Mouse (Mus musculus) heart, embryonic 13.5 days (tissue): ENCODE data around the gene Eftud2. TPM values are rescaled to one million over a fixed set of nuclear protein-coding genes. Genes with fewer than 3 reads are reported as not detected.

Source experiments
- ATAC-seq: fragments of 200-750 bp; cut with Nextera tagmentation; 2 replicates; pipeline ENCODE4 v1.8.0; 2017; ENCODE audit warnings: moderate TSS enrichment; ENCODE audit not compliant: insufficient number of reproducible peaks, low FRiP score, low TSS enrichment; ENCODE audit errors: extremely low read depth
- H3K27ac ChIP-seq: fragments of 300-500 bp; sonication (generic); replicated peaks from 2 replicates; pipeline ENCODE4 v1.5.1; 2015; ENCODE audit warnings: moderate library complexity, mild to moderate bottlenecking, inconsistent platforms
- H3K27me3 ChIP-seq: fragments of 300-500 bp; sonication (generic); replicated peaks from 2 replicates; pipeline ENCODE4 v1.6.1; 2015; ENCODE audit warnings: mild to moderate bottlenecking, inconsistent platforms
- H3K36me3 ChIP-seq: fragments of 300-500 bp; sonication (generic); 2 replicates; pipeline ENCODE4 v1.6.1; 2015; ENCODE audit warnings: mild to moderate bottlenecking, inconsistent platforms
- H3K4me1 ChIP-seq: fragments of 300-500 bp; sonication (generic); 2 replicates; pipeline ENCODE4 v1.6.1; 2015; ENCODE audit warnings: inconsistent platforms
- H3K4me2 ChIP-seq: fragments of 300-500 bp; sonication (generic); 2 replicates; pipeline ENCODE4 v1.6.1; 2015; ENCODE audit warnings: inconsistent platforms, mild to moderate bottlenecking, moderate library complexity
- H3K4me3 ChIP-seq: fragments of 300-500 bp; sonication (generic); 2 replicates; pipeline ENCODE4 v1.5.1; 2015; ENCODE audit warnings: moderate library complexity, mild to moderate bottlenecking, inconsistent platforms
- H3K9ac ChIP-seq: fragments of 300-500 bp; sonication (generic); 2 replicates; pipeline ENCODE4 v1.6.1; 2015; ENCODE audit warnings: inconsistent platforms, mild to moderate bottlenecking, moderate library complexity
- H3K9me3 ChIP-seq: fragments of 300-500 bp; sonication (generic); 2 replicates; pipeline ENCODE4 v1.6.1; 2016; ENCODE audit warnings: inconsistent platforms
- WGBS: fragments of 180-500 bp; shearing (Covaris S2); methylation state at CpG from one replicate; pipeline ENCODE4 v1.1.7; 2015; ENCODE audit warnings: mixed read lengths; 5-methylcytosine and 5-hydroxymethylcytosine counted together
- polyA plus RNA-seq: library from polyadenylated mRNA; unstranded; fragments of >200 nt; fragmentation: Nextera tagmentation; extraction: Ambion mirVana; gene quantifications from 2 replicates; pipeline ENCODE4 v1.2.1, GENCODE M21; 2015

The Eftud2 gene
- polyA plus RNA-seq, 1 experiment from 2014 or later, result 119 TPM

- no peak for ATAC-seq
- H3K27me3 ChIP-seq, result no peaks in the 10 kb centered on the region
- no peaks in the 10 kb centered on the region for H3K9me3 ChIP-seq
- WGBS, result 84% methylated on average over 7 of the region's 7 CpGs
- no peak overlapping the region for H3K27ac ChIP-seq
- H3K4me1 ChIP-seq, result peaks cover 8% of the 10 kb centered on the region
- H3K36me3 ChIP-seq, result peaks cover 64% of the 10 kb centered on the region
- no peak overlapping the region for H3K4me3 ChIP-seq
- no peak overlapping the region for H3K4me2 ChIP-seq
- no peak overlapping the region for H3K9ac ChIP-seq
Observed at GRCm38 (mm10) chr11:102874801-102875334, 5.9 kb downstream of the Eftud2 start.

DNA sequence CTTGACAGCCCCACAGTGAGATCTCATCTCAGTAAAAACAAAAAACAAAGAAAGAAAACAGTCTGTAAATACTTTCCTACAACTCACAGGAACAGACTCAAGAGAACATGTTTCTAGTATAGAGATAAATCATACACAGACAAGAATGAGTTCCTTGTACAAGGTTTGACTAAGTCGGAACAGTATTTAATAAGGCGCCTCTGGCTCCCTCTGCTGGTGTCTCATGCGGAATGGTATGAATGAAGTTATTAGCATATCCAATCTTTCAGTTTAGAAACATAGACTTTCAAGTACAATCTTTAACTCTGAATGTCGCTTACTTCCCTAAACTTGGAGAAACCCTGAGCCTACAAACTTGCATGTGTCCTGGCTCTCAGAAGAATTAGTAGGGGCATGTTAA lies 16.5 kb downstream of the Eftud2 start:
- WGBS, result 34% methylated on average over 4 of the region's 4 CpGs
- peaks cover 95% of the 10 kb centered on the region for H3K36me3 ChIP-seq
- H3K4me2 ChIP-seq, result no peak overlapping the region
- H3K9ac ChIP-seq, result no peak overlapping the region
- no peaks in the 10 kb centered on the region for H3K9me3 ChIP-seq
- no peak overlapping the region for H3K27ac ChIP-seq
- ATAC-seq, result no peak
- H3K4me1 ChIP-seq, result no peaks in the 10 kb centered on the region
- H3K4me3 ChIP-seq, result no peak overlapping the region
- H3K27me3 ChIP-seq, result no peaks in the 10 kb centered on the region

DNA sequence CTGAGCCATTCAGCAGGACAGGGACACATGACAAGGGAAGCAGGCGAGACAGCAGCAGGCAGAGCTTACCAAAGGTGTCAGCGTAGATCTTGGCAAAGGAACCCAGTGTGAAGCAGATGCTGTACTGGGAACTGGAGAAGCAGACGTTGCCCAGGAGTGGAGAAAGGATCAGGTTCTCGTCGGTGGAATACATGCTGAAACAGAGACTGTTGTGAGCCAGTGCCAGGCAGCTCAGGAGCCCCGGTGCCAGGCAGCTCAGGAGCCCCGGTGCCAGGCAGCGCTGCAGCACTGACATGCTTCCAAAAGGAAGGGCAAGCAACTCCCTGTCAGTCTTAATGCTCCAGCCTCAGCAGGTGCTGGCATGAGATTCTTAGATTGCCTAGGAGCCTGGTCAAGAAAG lies 20.9 kb downstream of the Eftud2 start:
- no peak overlapping the region for H3K9ac ChIP-seq
- WGBS, result 89% methylated on average over 8 of the region's 8 CpGs
- no peaks in the 10 kb centered on the region for H3K9me3 ChIP-seq
- no peaks in the 10 kb centered on the region for H3K27me3 ChIP-seq
- no peak overlapping the region for H3K4me2 ChIP-seq
- no peak overlapping the region for H3K4me3 ChIP-seq
- ATAC-seq, result no peak
- no peaks in the 10 kb centered on the region for H3K4me1 ChIP-seq
- H3K27ac ChIP-seq, result no peak overlapping the region
- peaks cover 95% of the 10 kb centered on the region for H3K36me3 ChIP-seq

DNA sequence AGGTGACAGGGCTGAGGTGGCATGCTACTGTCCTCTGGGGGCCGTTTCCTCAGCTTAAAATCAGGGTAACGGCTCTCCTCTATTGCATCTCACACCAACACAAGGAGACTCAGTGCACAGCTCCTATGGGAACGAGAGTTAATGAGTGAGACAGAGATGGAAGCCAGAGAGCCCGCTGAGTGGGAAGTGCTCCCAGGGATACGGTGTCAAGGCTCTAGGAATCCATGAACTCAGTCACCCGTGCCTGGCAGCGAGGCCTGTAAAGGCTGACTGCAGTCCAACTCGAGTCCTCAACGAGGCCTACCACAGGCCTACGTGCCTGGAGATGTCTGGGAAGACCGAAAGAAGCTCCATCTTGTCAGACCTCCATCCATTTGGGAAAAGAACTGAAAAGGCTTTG lies 21.8 kb downstream of the Eftud2 start:
- H3K27me3 ChIP-seq, result no peaks in the 10 kb centered on the region
- peaks cover 98% of the 10 kb centered on the region for H3K36me3 ChIP-seq
- WGBS, result 93% methylated on average over 11 of the region's 11 CpGs
- ATAC-seq, result no peak
- no peak overlapping the region for H3K27ac ChIP-seq
- H3K4me1 ChIP-seq, result no peaks in the 10 kb centered on the region
- H3K9me3 ChIP-seq, result no peaks in the 10 kb centered on the region
- H3K9ac ChIP-seq, result no peak overlapping the region
- H3K4me3 ChIP-seq, result no peak overlapping the region
- H3K4me2 ChIP-seq, result no peak overlapping the region

- 83% methylated on average over 6 of the region's 6 CpGs for WGBS
- H3K4me2 ChIP-seq, result no peak overlapping the region
- peaks cover 97% of the 10 kb centered on the region for H3K36me3 ChIP-seq
- no peaks in the 10 kb centered on the region for H3K4me1 ChIP-seq
- ATAC-seq, result no peak
- H3K4me3 ChIP-seq, result no peak overlapping the region
- H3K9ac ChIP-seq, result no peak overlapping the region
- H3K9me3 ChIP-seq, result no peaks in the 10 kb centered on the region
- no peaks in the 10 kb centered on the region for H3K27me3 ChIP-seq
- H3K27ac ChIP-seq, result no peak overlapping the region
Observed at GRCm38 (mm10) chr11:102855941-102856340, 24.8 kb downstream of the Eftud2 start.

DNA sequence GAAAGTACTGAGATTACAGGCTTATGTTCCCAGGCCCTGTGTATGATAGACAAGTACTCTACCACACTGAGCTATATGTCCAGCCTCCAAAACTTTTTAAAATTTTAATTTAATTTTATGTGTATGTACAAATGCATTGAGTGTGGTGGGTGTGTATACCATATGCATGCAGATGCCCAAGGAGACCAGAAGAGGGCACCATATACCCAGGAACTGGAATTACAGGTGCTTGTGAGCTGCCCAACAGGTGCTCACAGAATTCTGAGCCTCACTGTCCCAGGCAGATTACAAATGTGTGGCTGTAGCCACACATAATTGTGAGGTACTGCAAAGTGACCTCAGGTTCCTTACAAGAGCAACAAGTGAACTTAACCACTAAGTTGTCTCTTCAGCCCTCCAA lies 27.0 kb downstream of the Eftud2 start:
- H3K9me3 ChIP-seq, result no peaks in the 10 kb centered on the region
- H3K36me3 ChIP-seq, result peaks cover 97% of the 10 kb centered on the region
- no peaks in the 10 kb centered on the region for H3K4me1 ChIP-seq
- H3K4me2 ChIP-seq, result no peak overlapping the region
- H3K27me3 ChIP-seq, result no peaks in the 10 kb centered on the region
- no peak overlapping the region for H3K4me3 ChIP-seq
- ATAC-seq, result no peak
- H3K27ac ChIP-seq, result no peak overlapping the region
- H3K9ac ChIP-seq, result no peak overlapping the region

DNA sequence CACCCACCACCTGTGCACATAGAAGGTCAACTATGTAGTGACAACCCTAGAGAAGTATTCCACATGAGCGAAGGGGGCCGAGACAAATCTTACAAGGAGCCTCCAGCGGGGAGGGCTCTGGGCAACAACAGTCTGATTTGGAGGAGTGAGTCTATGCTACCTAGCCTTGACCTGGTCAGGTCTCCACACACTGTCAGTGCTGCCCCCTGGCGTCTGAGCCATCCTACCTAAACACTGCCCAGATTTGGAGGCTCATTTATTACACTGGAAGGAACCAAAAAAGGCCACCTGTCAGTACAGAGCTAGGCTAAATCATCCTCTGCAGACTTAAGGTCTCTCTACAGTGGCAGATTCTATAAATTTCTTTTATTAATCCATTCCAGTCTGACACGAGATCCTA lies 28.9 kb downstream of the Eftud2 start:
- Histone ChIP-seq H3K4me2 (no peak overlapping the region), H3K27me3 (no peaks in the 10 kb centered on the region), H3K9ac (no peak overlapping the region), H3K4me1 (no peaks in the 10 kb centered on the region), H3K4me3 (no peak overlapping the region), H3K27ac (no peak overlapping the region), H3K36me3 (peaks cover 97% of the 10 kb centered on the region), H3K9me3 (no peaks in the 10 kb centered on the region)
- 70% methylated on average over 5 of the region's 5 CpGs for WGBS
- ATAC-seq, result no peak

GRCm38 (mm10) chr11:102845926-102846325 lies 34.9 kb downstream of the Eftud2 start:
- Histone ChIP-seq H3K9ac (no peak overlapping the region), H3K4me1 (no peaks in the 10 kb centered on the region), H3K9me3 (no peaks in the 10 kb centered on the region), H3K4me2 (no peak overlapping the region), H3K4me3 (no peak overlapping the region), H3K36me3 (peaks cover 100% of the 10 kb centered on the region), H3K27ac (no peak overlapping the region), H3K27me3 (no peaks in the 10 kb centered on the region)
- no peak for ATAC-seq
- WGBS, result 76% methylated on average over 10 of the region's 10 CpGs

- H3K9ac ChIP-seq, result no peak overlapping the region
- no peaks in the 10 kb centered on the region for H3K4me1 ChIP-seq
- 86% methylated on average over 9 of the region's 9 CpGs for WGBS
- H3K36me3 ChIP-seq, result peaks cover 74% of the 10 kb centered on the region
- no peak overlapping the region for H3K4me3 ChIP-seq
- no peak overlapping the region for H3K4me2 ChIP-seq
- no peaks in the 10 kb centered on the region for H3K27me3 ChIP-seq
- no peaks in the 10 kb centered on the region for H3K9me3 ChIP-seq
- no peak for ATAC-seq
- no peak overlapping the region for H3K27ac ChIP-seq
Observed at GRCm38 (mm10) chr11:102838616-102839150, 42.1 kb downstream of the Eftud2 start.

DNA sequence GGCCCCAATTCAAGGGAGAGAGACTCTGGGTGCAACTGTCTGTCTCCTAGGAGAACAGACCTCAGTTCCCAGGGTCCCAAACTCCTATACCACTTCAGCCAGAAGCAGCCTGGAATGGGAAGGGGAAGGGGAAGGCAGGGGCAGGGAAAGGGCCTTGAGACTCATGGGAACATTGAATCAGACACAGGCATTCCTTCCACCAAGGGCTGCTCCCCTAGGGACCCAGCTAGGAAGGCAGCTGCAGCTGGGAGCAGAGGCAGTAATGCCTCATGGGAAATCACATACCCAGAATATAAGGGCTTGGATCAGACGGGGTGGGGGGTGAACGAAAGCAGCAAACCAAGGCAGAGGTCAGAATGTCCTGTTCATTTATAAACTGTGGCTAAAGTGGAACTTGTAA lies 42.7 kb downstream of the Eftud2 start:
- no peak for ATAC-seq
- Histone ChIP-seq H3K27me3 (no peaks in the 10 kb centered on the region), H3K9me3 (no peaks in the 10 kb centered on the region), H3K4me3 (no peak overlapping the region), H3K4me2 (no peak overlapping the region), H3K9ac (no peak overlapping the region), H3K27ac (no peak overlapping the region), H3K36me3 (peaks cover 69% of the 10 kb centered on the region), H3K4me1 (no peaks in the 10 kb centered on the region)
- 79% methylated on average over 2 of the region's 2 CpGs for WGBS

GRCm38 (mm10) chr11:102837385-102837784 lies 43.4 kb downstream of the Eftud2 start:
- ATAC-seq, result no peak
- 90% methylated on average over 1 of the region's 1 CpGs for WGBS
- Histone ChIP-seq H3K27me3 (no peaks in the 10 kb centered on the region), H3K9me3 (no peaks in the 10 kb centered on the region), H3K9ac (no peak overlapping the region), H3K4me2 (no peak overlapping the region), H3K27ac (no peak overlapping the region), H3K4me3 (no peak overlapping the region), H3K36me3 (peaks cover 61% of the 10 kb centered on the region), H3K4me1 (no peaks in the 10 kb centered on the region)

GRCm38 (mm10) chr11:102836146-102836545 lies 44.6 kb downstream of the Eftud2 start:
- H3K9me3 ChIP-seq, result no peaks in the 10 kb centered on the region
- H3K27me3 ChIP-seq, result no peaks in the 10 kb centered on the region
- no peak overlapping the region for H3K9ac ChIP-seq
- H3K27ac ChIP-seq, result no peak overlapping the region
- peaks cover 49% of the 10 kb centered on the region for H3K36me3 ChIP-seq
- ATAC-seq, result no peak
- no peak overlapping the region for H3K4me2 ChIP-seq
- 78% methylated on average over 9 of the region's 9 CpGs for WGBS
- H3K4me3 ChIP-seq, result no peak overlapping the region
- peaks cover 4% of the 10 kb centered on the region; the same call in 1 of the 2 replicates for H3K4me1 ChIP-seq
